Mouse (Mus musculus) liver, embryonic 12.5 days (tissue): ENCODE results near the gene Ptchd4. TPM values are rescaled to one million over a fixed set of nuclear protein-coding genes. Genes with fewer than 3 reads are reported as not detected.

Experiments used
- ATAC-seq: fragments of 200-750 bp; cut with Nextera tagmentation; 2 replicates; pipeline ENCODE4 v1.8.0; 2017; ENCODE audit warnings: moderate number of reproducible peaks, mild to moderate bottlenecking, moderate library complexity
- H3K27ac ChIP-seq: fragments of 300-500 bp; sonication (generic); 2 replicates; pipeline ENCODE4 v1.5.1; 2016; ENCODE audit warnings: mild to moderate bottlenecking
- H3K27me3 ChIP-seq: fragments of 300-500 bp; sonication (generic); replicated peaks from 2 replicates; pipeline ENCODE4 v1.6.1; 2016; ENCODE audit warnings: mild to moderate bottlenecking, moderate library complexity
- H3K36me3 ChIP-seq: fragments of 300-500 bp; sonication (generic); 2 replicates; pipeline ENCODE4 v1.6.1; 2016; ENCODE audit warnings: mild to moderate bottlenecking, moderate library complexity
- H3K4me1 ChIP-seq: fragments of 300-500 bp; sonication (generic); 2 replicates; pipeline ENCODE4 v1.6.1; 2016
- H3K4me2 ChIP-seq: fragments of 300-500 bp; sonication (generic); 2 replicates; pipeline ENCODE4 v1.6.1; 2016; ENCODE audit warnings: mild to moderate bottlenecking, moderate library complexity
- H3K4me3 ChIP-seq: fragments of 300-500 bp; sonication (generic); 2 replicates; pipeline ENCODE4 v1.5.1; 2016; ENCODE audit warnings: mild to moderate bottlenecking, moderate library complexity
- H3K9ac ChIP-seq: fragments of 300-500 bp; sonication (generic); 2 replicates; pipeline ENCODE4 v1.6.1; 2016; ENCODE audit warnings: mild to moderate bottlenecking, moderate library complexity
- H3K9me3 ChIP-seq: fragments of 300-500 bp; sonication (generic); replicated peaks from 2 replicates; pipeline ENCODE4 v1.6.1; 2016; ENCODE audit warnings: mild to moderate bottlenecking, moderate library complexity
- whole genome bisulfite sequencing: fragments of 180-500 bp; shearing (Covaris S2); methylation state at CpG from one replicate; pipeline ENCODE4 v1.1.7; 2016; ENCODE audit not compliant: insufficient replicate concordance; 5-methylcytosine and 5-hydroxymethylcytosine counted together
- polyA plus RNA-seq: library from polyadenylated mRNA; unstranded; fragments of >200 nt; fragmentation: Nextera tagmentation; extraction: Ambion mirVana; gene quantifications from 2 replicates; pipeline ENCODE4 v1.2.1, GENCODE M21; 2016

The Ptchd4 gene
- polyA plus RNA-seq, 1 experiment from 2014 or later: 0.06 TPM

GRCm38 (mm10) chr17:42316612-42316982 is 850 bp downstream of the Ptchd4 start:
- 5% methylated on average over 22 of the region's 22 CpGs for WGBS
- no peaks in the 10 kb centered on the region for H3K36me3 ChIP-seq
- peaks cover 26% of the 10 kb centered on the region for H3K27me3 ChIP-seq
- H3K27ac ChIP-seq: no peak overlapping the region
- H3K9me3 ChIP-seq: no peaks in the 10 kb centered on the region
- H3K4me1 ChIP-seq: no peaks in the 10 kb centered on the region
- peak overlapping the region; percentile 40 for H3K4me3 ChIP-seq
- ATAC-seq: 0 out of 2 replicates have a peak, but pooled peaks have one; percentile 15
- no peak overlapping the region for H3K9ac ChIP-seq
- peak overlapping the region; percentile 62 for H3K4me2 ChIP-seq

GRCm38 (mm10) chr17:42335787-42336186 is 20.0 kb downstream of the Ptchd4 start:
- no peak overlapping the region for H3K4me3 ChIP-seq
- no peaks in the 10 kb centered on the region for H3K36me3 ChIP-seq
- ATAC-seq: no peak
- no peak overlapping the region for H3K27ac ChIP-seq
- no peak overlapping the region for H3K9ac ChIP-seq
- H3K4me1 ChIP-seq: no peaks in the 10 kb centered on the region
- no peaks in the 10 kb centered on the region for H3K9me3 ChIP-seq
- no peak overlapping the region for H3K4me2 ChIP-seq
- no peaks in the 10 kb centered on the region for H3K27me3 ChIP-seq

- no peak for ATAC-seq
- Histone ChIP-seq H3K27ac (no peak overlapping the region), H3K4me2 (no peak overlapping the region), H3K4me1 (no peaks in the 10 kb centered on the region), H3K4me3 (no peak overlapping the region), H3K27me3 (no peaks in the 10 kb centered on the region), H3K9me3 (no peaks in the 10 kb centered on the region), H3K36me3 (no peaks in the 10 kb centered on the region), H3K9ac (no peak overlapping the region)
- 52% methylated on average over 6 of the region's 6 CpGs for WGBS
Measured at GRCm38 (mm10) chr17:42336571-42336970, 20.8 kb downstream of the Ptchd4 start.

- no peak for ATAC-seq
- H3K9me3 ChIP-seq: no peaks in the 10 kb centered on the region
- no peaks in the 10 kb centered on the region for H3K27me3 ChIP-seq
- no peaks in the 10 kb centered on the region for H3K36me3 ChIP-seq
- H3K4me2 ChIP-seq: no peak overlapping the region
- H3K4me3 ChIP-seq: no peak overlapping the region
- H3K27ac ChIP-seq: no peak overlapping the region
- no peaks in the 10 kb centered on the region for H3K4me1 ChIP-seq
- H3K9ac ChIP-seq: no peak overlapping the region
Measured at GRCm38 (mm10) chr17:42346027-42346426, 30.3 kb downstream of the Ptchd4 start.

GRCm38 (mm10) chr17:42358481-42358880 is 42.7 kb downstream of the Ptchd4 start:
- ATAC-seq: no peak
- WGBS: 46% methylated on average over 1 of the region's 1 CpGs
- Histone ChIP-seq H3K9me3 (no peaks in the 10 kb centered on the region), H3K4me1 (no peaks in the 10 kb centered on the region), H3K27ac (no peak overlapping the region), H3K4me3 (no peak overlapping the region), H3K4me2 (no peak overlapping the region), H3K9ac (no peak overlapping the region), H3K36me3 (no peaks in the 10 kb centered on the region), H3K27me3 (no peaks in the 10 kb centered on the region)

GRCm38 (mm10) chr17:42363085-42363710 is 47.5 kb downstream of the Ptchd4 start:
- H3K4me1 ChIP-seq: no peaks in the 10 kb centered on the region
- H3K9ac ChIP-seq: no peak overlapping the region
- H3K4me2 ChIP-seq: no peak overlapping the region
- H3K4me3 ChIP-seq: no peak overlapping the region
- no peak for ATAC-seq
- no peaks in the 10 kb centered on the region for H3K36me3 ChIP-seq
- no peak overlapping the region for H3K27ac ChIP-seq
- H3K27me3 ChIP-seq: no peaks in the 10 kb centered on the region
- no peaks in the 10 kb centered on the region for H3K9me3 ChIP-seq
- WGBS: 65% methylated on average over 6 of the region's 6 CpGs

GRCm38 (mm10) chr17:42364716-42365115 is 49.0 kb downstream of the Ptchd4 start:
- 32% methylated on average over 1 of the region's 1 CpGs for WGBS
- no peaks in the 10 kb centered on the region for H3K27me3 ChIP-seq
- H3K36me3 ChIP-seq: no peaks in the 10 kb centered on the region
- H3K9me3 ChIP-seq: no peaks in the 10 kb centered on the region
- no peaks in the 10 kb centered on the region for H3K4me1 ChIP-seq
- no peak overlapping the region for H3K9ac ChIP-seq
- H3K4me2 ChIP-seq: no peak overlapping the region
- no peak for ATAC-seq
- H3K27ac ChIP-seq: no peak overlapping the region
- H3K4me3 ChIP-seq: no peak overlapping the region

- Histone ChIP-seq H3K4me1 (no peaks in the 10 kb centered on the region), H3K4me3 (no peak overlapping the region), H3K9ac (no peak overlapping the region), H3K4me2 (no peak overlapping the region), H3K27ac (no peak overlapping the region), H3K9me3 (no peaks in the 10 kb centered on the region), H3K27me3 (no peaks in the 10 kb centered on the region), H3K36me3 (no peaks in the 10 kb centered on the region)
- 71% methylated on average over 4 of the region's 4 CpGs for WGBS
- ATAC-seq: no peak
Measured at GRCm38 (mm10) chr17:42374881-42375280, 59.1 kb downstream of the Ptchd4 start.

GRCm38 (mm10) chr17:42393086-42393485 is 77.3 kb downstream of the Ptchd4 start:
- Histone ChIP-seq H3K9ac (no peak overlapping the region), H3K4me2 (no peak overlapping the region)

GRCm38 (mm10) chr17:42395299-42395698 is 79.6 kb downstream of the Ptchd4 start:
- Histone ChIP-seq H3K4me1 (no peaks in the 10 kb centered on the region), H3K9me3 (no peaks in the 10 kb centered on the region), H3K4me2 (no peak overlapping the region), H3K27me3 (no peaks in the 10 kb centered on the region), H3K9ac (no peak overlapping the region), H3K4me3 (no peak overlapping the region), H3K36me3 (no peaks in the 10 kb centered on the region), H3K27ac (no peak overlapping the region)
- ATAC-seq: no peak
- 69% methylated on average over 3 of the region's 3 CpGs for WGBS

More at GRCm38 (mm10) chr17:42393086-42393485, 77.3 kb downstream of the Ptchd4 start:
- Histone ChIP-seq H3K27me3 (no peaks in the 10 kb centered on the region), H3K4me1 (no peaks in the 10 kb centered on the region), H3K9me3 (no peaks in the 10 kb centered on the region), H3K36me3 (no peaks in the 10 kb centered on the region), H3K27ac (no peak overlapping the region), H3K4me3 (no peak overlapping the region)
- ATAC-seq: no peak

- no peak overlapping the region for H3K9ac ChIP-seq
- H3K4me3 ChIP-seq: no peak overlapping the region
- WGBS: 54% methylated on average over 1 of the region's 1 CpGs
- H3K4me2 ChIP-seq: no peak overlapping the region
- H3K9me3 ChIP-seq: no peaks in the 10 kb centered on the region
- H3K27ac ChIP-seq: no peak overlapping the region
- no peaks in the 10 kb centered on the region for H3K4me1 ChIP-seq
- no peak for ATAC-seq
- no peaks in the 10 kb centered on the region for H3K27me3 ChIP-seq
- no peaks in the 10 kb centered on the region for H3K36me3 ChIP-seq
Measured at GRCm38 (mm10) chr17:42418449-42418848, 102.7 kb downstream of the Ptchd4 start.

- Histone ChIP-seq H3K9me3 (peaks cover 3% of the 10 kb centered on the region; the same call in 1 of the 2 replicates), H3K9ac (no peak overlapping the region), H3K4me3 (no peak overlapping the region), H3K4me1 (no peaks in the 10 kb centered on the region), H3K4me2 (no peak overlapping the region), H3K27me3 (no peaks in the 10 kb centered on the region), H3K27ac (no peak overlapping the region), H3K36me3 (no peaks in the 10 kb centered on the region)
- WGBS: 45% methylated on average over 1 of the region's 1 CpGs
- ATAC-seq: no peak
Measured at GRCm38 (mm10) chr17:42427961-42428360, 112.2 kb downstream of the Ptchd4 start.

GRCm38 (mm10) chr17:42430380-42430779 is 114.6 kb downstream of the Ptchd4 start:
- Histone ChIP-seq H3K27me3 (no peaks in the 10 kb centered on the region), H3K4me3 (no peak overlapping the region), H3K9ac (no peak overlapping the region), H3K4me1 (no peaks in the 10 kb centered on the region), H3K4me2 (no peak overlapping the region), H3K27ac (no peak overlapping the region), H3K9me3 (no peaks in the 10 kb centered on the region), H3K36me3 (no peaks in the 10 kb centered on the region)
- no peak for ATAC-seq
- 58% methylated on average over 2 of the region's 2 CpGs for WGBS
